Mouse (Mus musculus): ENCODE measurements around the gene Stpg4. TPM values are rescaled to one million over a fixed set of nuclear protein-coding genes. Genes with fewer than 3 reads are reported as not detected.

The Stpg4 gene
- polyA plus RNA-seq, 3 experiments from 2014 or later = 0.43 TPM; not detected in 2

DNA sequence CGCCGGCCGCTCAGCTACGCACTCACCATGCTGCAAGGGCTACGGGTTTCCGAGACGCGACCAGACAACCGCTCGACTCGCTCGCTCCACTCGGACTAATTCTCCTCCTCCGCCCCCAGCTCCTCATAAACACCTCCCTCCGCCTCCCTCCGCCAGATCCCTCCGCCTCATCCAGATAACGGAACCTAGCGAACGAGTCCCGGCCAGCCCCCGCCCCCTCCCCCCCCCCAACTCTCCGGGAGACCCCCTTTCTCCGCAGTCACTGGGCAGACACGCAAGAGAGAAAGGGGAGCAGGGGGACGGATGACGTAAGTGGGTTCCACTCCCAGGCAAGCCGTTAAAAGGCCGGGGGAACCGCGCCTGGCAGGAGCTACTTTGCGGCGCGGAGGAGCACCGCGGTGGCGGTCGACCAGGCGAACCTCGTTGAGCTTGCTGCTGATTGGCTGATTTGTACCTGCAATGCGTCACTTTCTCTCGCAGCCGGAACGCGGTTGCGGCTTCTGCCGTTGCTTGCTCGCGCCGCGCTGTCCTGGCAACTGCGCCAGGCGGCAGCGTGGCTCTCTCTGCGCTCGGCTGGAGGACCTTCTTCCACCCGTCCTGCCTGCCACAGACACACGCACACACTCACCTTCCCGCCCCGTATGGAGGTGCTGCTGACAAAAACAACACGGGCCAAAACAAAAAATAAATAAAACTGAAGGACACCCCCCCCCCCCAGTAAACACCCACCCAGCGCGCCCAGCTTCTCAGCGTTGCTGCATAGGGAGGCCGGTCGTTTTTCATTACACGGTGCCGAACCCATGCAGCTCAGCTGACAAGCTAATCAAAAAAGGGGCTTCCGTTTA lies 19.4 kb upstream of the Stpg4 start, which contains the start of gene Calm2:
TSS of gene Calm2 (minus strand) at position 169 of the 845 bp plus-strand sequence.
- ATAC-seq = peak; percentile 81

DNA sequence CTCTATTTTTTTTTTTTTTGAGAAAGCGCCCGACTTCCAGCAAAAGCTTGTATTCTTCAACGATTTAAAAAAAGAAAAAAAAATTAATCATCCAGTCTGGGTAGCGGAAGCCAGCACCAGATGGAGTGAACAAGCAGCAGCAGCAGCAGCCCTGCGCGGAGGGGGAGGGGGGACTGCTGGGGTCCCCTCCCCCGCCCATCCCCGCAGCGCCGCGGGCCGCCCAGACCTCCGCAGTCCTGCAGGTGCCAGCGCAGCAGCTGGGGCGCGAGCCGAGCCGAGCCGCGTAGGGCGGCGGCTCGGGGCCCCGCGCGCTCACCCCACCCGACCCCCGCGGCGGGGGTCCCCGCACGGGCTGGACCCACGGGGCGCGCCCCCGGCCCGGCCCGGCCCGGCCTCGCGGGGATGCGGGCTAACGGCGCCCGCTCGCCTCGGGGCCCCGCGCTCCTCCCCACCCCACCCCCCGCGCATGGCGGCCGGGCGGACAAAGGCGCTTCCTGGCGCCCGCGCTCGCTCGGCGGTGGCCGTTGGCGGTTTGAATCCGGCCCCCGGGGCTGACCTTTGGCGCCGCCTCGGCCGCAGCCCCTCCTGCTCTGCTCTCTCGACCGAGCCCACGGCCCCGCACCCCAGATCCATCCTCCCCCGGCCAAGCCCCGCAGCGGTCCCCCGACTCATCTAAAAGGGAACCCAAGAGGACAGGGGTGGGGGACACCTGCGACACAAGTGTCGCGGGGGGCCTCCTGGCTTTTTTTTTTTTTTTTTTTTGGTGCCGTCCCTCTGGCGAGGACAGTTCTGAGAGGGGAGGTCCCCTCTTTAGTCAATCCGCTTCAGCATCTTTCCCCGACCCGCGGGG lies 18.6 kb upstream of the Stpg4 start:
- peak; percentile 51 for ATAC-seq

DNA sequence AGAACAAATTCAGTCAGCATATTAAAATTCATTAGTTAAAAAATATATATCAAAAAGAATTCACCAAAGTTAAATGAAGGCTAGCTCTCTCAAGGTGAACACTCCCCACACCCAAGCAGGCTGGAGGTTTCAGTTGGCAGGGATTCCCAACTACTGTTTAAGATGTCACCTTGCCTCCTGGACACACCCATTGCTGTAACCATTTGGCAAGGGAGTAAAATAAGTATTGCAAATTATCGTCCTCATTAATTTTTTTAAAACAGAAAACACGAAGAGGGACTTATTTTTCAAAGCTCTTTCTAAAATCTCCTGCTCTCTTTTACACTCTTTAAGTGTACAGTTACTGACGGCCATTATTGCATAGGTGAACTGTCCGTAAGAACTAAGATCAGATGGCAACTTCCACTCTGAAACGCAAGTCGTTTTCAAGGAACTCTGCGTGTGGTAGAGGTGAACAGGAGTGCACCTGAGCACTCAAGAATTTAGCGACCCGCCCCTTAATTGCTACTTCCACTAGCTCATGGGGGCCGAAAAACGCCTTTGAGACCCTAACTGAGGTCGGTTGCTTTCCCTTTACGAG lies 17.9 kb upstream of the Stpg4 start:
- ATAC-seq = peak; percentile 3

- no peak for ATAC-seq
Observed at GRCm38 (mm10) chr17:87444763-87445162, 17.2 kb upstream of the Stpg4 start.

DNA sequence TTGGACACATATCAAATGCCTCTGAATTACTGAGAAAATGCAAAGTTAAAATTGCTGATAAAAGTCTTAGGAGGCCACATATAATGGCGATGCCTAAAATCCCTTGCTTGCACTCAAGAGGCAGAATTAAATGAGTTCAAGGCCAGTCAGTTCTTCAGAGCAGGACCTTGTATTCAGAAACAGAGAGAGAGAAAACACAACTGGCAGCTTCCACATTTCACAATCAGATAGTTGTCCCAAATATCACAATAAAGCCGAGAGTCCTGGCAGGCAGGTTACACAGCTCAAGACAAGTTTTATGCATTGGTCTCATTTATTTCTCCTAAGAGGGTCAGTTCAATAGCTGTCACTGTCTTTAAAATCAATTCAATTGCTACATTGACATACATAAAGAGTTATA lies 14.0 kb upstream of the Stpg4 start:
- ATAC-seq = no peak

DNA sequence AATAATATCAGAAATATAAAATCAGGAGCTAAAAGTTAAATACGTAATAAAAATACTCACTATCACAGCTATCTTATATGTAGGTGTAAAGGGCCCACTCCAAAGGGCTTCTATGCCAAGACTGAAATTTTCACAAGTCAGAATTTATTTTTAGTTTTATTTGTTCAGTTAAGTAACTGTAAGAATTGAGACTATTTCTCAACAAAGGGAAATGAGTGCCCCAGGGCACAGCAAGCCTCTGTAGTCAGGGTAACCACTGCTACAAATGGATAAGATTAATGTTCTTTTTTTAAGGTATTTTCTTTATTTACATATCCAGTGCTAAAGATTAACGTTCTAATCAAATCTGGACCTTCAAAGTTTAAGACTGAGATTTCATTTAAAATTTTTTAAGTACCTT lies 11.9 kb upstream of the Stpg4 start:
- ATAC-seq = no peak

GRCm38 (mm10) chr17:87433929-87434328 lies 6.4 kb upstream of the Stpg4 start:
- ATAC-seq = no peak

DNA sequence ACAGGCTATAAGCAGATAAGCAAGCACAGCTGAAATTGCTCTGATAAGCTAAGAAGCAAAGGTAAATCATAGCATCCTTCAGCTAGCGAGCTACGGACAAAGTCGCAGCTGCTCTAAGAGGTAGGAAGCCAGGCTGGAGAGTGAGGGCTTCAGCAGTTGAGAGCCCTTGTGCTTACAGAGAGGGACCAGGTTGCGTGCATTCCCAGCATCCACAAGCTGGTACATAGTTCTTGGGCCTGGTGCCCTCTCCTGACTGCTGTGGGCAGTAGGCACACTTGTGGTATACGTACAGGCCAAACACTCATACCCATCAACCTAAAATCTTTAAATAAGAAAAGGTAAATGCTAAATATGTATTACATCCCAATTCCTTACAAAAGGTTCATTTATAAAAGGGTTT lies 5.2 kb upstream of the Stpg4 start:
- no peak for ATAC-seq

DNA sequence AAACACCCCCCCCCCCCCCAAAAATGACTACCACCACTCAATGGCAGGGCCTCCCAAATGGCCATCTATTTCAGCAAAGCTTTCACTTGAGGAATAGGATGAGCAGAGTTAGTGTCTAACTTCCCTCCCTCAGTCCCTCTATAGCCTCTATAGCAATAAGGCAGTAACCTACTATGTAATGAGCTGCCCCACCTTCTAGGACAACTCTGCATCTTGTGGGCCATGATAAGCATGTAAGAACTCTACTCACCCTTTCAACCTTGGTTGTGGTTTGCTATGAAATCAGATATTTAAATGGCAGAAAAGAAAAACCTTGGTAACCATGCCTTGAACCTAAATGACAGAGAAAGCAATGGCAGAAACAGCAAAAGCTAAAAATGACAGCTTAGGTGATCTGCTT lies 4.8 kb upstream of the Stpg4 start:
- no peak for ATAC-seq

GRCm38 (mm10) chr17:87429431-87429830 lies 1.9 kb upstream of the Stpg4 start:
- no peak for ATAC-seq

GRCm38 (mm10) chr17:87418082-87418481 lies 9.5 kb downstream of the Stpg4 start:
- peak; percentile 91 for ATAC-seq

DNA sequence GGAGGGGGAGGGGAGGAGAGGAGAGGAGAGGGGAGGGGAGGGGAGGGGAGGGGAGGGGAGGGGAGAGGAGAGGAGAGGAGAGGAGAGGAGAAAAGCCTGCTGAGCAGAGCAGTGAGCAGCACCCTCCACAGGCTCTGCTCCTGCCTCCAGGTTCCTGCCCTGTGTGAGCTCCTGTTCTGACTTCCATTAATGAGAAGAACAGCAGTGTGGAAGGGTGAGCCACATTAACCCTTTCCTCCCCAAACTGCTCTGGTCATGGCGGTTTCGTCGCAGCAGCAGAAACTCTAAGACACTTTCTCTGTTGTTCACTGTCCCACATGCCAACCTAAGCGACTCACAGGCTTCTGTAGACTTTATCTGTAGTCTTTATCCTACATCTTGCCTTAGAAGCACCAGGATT lies 20.9 kb downstream of the Stpg4 start:
- ATAC-seq = no peak

- no peak for ATAC-seq
Observed at GRCm38 (mm10) chr17:87405576-87405975, 22.0 kb downstream of the Stpg4 start.

GRCm38 (mm10) chr17:87403462-87403861 lies 24.1 kb downstream of the Stpg4 start:
- no peak for ATAC-seq

GRCm38 (mm10) chr17:87402444-87402843 lies 25.1 kb downstream of the Stpg4 start:
- ATAC-seq = no peak

DNA sequence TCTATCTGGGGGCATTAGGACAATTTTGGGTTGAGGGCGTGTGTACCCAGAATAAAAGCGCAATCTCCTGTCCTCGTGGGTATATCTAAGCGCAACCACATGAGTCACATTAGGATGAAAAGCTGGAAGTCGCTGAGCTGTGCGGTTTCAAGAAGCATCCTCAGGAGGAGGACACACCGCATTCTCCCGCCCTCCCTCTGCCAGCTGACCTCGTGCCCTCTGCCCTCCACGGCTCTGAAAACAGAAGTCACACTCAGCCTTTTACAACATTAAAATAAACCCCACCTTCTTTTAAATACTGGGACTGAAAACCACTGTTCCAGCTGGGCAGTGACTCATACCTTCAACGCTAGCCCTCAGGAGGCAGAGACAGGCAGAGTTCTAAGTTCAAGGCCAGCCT lies 30.5 kb downstream of the Stpg4 start:
- ATAC-seq = no peak

GRCm38 (mm10) chr17:87391242-87391641 lies 36.3 kb downstream of the Stpg4 start:
- no peak for ATAC-seq

GRCm38 (mm10) chr17:87387068-87387467 lies 40.5 kb downstream of the Stpg4 start:
- ATAC-seq = no peak

DNA sequence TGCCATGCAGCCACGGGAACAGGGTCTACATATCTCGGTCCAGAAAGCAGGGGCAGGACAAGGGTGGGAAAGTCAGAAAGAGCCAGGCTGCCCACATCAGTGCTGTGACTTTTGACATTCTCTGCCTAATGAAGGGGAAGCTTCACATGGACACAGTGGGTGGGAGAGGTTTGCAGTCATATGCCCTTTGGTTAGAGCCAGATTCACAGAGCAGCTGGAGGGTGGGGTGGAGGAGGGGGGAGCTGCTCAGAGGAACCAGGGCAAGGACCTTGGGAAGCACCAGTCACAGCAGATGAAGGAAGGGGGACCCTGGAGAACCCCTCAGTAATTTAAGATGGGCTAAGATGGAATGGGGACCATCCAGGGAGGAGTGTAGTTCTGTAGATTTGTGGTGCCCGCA lies 41.7 kb downstream of the Stpg4 start:
- no peak for ATAC-seq

DNA sequence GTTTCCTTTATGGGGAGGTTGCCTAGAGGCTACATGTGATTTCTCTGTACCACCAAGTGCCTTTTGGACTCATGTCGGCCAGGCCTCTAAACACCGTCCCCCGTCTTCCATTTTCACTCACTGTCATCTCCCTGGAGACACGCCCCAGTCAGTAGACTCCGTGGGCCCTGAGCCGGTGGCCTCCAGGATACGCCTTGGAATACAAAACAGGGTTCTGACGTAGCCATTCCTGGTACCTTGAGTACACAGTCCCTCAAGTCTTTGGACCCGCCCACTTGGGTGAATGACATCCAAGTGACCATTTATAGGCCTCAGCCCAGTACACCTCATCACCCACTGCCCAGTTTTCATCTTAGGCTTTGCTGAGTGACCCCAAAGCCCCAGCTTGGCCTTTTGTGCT lies 46.9 kb downstream of the Stpg4 start:
- no peak for ATAC-seq

DNA sequence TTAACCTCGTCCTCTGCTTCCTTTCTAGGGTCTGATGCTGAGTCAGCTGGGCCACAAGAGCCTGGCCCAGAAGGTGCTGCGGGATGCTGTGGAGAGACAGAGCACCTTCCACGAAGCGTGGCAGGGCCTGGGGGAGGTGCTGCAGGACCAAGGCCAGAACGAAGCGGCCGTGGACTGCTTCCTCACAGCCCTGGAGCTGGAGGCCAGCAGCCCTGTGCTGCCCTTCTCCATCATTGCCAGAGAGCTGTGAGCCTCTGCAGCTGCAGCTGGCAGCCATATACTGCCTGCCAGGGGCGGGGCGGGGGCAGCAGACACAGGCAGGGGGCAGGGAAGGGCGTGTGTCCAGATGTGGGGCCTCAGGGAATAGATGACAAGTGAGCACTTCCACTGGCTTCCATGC lies 47.7 kb downstream of the Stpg4 start:
- ATAC-seq = no peak

GRCm38 (mm10) chr17:87379160-87379624 lies 48.3 kb downstream of the Stpg4 start:
- no peak for ATAC-seq
